Mouse (Mus musculus) lung, postnatal 14 days (tissue): Measurements from ENCODE around the gene Mtg1.
"Not testable (repeated sequence)": the region's sequence is repeated elsewhere in the genome, so short reads cannot be mapped to it uniquely, and the experiment has no call there.

ENCODE experiments used
- DNase-seq: peaks from one replicate; pipeline ENCODE4 v3.0.0; 2021

The Mtg1 gene

DNA sequence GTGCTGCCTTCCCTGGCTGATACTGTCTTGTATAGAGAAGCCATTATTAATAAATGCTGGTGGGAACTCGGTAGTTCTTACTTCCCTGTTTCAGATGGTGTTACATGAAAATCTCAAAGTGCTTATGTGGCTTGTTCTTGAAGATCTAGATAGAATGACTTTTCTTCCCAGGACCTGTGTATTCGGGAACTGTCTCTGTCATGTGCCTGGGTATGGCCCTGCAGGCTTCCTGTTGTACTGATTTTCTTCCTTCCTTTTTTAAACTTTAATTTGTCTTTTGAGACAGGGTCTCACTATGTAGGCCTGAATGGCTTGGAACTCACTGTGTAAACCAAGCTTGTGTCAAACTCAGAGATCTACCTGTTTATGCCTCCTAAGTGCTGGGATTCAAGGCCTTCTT is 9.5 kb upstream of the Mtg1 start:
- DNase-seq: no peak

DNA sequence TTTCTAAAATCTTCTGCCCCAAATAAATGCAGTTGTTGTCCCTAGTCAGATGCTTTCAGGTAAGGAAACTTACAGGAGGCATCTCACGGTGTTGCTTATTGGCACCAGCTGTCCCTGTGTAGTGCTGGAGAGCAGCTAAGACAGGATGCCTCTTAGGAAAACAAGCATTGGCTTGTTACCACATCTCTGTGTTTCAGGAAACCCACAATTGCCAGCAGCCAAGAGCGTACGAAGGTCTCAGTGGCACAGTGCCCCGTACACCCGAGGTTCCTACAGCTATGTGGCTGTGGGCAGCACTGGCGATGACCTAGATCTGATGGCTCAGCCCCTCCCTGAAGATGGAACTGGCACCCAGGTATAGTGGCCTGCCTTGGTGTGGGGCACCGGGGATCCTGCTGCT is 5.2 kb upstream of the Mtg1 start:
- DNase-seq: not testable (repeated sequence)

DNA sequence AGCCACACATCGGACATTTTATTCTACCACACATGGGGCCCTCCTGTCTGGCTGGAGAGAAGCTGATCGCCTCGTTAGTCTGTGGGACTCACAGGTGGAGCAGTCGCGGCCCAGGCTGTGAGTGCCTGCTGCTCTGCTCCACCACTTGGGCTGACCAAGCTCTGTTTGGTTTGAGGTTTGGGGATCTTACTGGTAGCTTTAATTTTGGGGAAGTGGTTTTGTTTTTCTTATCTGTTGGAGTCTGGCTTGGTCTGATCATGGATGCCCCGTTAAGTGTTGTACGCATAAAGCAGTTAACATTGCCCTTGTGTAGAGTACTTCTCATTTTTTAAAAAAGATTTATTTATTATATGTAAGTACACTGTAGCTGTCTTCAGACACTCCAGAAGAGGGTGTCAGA is 3.3 kb upstream of the Mtg1 start:
- not testable (repeated sequence) for DNase-seq

DNA sequence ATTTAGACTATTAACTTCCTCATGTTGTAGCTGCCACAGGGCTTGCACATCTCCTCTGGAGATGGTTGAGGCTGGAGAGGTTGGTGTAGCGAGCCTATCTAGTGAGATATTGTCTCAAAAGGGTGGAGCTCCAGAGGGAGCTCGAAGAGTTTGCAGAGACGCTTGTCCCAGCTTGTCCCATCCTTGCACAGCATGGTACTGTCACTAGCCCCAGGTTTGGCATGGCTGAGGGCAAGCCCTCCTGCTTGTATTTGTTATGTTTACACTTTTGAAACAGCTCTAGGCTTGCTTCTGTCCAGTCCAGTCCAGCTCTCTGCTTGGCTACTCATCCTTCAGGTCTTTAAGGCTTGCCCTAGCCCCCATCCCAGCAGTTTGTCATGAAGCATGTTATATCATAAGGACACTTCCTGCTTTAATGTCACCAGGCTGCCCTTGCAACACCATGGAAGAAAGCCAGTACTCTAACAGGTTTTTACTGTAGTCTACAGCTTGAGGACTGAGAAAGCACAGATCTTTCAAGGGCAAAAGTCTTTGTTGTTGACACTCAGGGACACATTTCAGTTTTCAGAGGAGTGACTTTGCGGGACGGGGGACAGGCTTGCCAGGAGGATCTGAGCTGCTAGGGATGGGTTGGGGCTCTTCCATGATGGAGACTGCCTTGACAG is 2.1 kb upstream of the Mtg1 start:
- DNase-seq: no peak

DNA sequence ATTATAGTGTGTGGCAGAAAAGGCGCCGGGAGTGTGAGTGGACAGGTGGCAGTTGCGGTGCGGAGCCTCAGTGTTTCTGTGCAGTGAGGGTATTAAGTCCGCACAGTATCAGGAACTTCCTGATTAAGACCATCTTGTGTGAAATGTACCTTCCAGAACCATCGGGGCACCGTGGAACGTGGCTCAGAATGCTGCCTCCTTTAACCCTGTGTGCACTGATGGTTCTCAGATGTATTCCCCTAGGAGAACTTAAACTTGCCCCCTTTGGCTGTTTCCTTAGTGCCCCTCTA is 602 bp downstream of the Mtg1 start:
- no peak for DNase-seq

DNA sequence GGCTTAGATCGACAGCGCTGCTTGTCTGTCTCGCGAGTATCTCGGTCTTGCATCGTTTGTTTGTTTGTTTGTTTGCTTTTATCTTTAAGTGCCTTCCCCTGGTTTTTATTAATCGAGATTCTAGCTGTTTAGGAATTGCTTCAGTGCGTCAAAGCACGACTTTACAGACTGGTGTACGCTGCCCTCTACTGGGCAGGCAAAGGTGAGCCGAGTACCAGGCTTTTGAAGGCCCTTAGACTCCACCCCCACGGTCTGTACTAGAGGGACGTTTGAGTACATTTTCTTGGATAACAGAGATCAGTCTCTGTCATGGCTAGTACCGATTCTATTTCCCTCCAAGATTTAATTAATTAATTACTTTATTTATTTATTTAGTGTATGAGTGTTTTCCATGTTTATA is 4.0 kb downstream of the Mtg1 start:
- peak; percentile 78 for DNase-seq

DNA sequence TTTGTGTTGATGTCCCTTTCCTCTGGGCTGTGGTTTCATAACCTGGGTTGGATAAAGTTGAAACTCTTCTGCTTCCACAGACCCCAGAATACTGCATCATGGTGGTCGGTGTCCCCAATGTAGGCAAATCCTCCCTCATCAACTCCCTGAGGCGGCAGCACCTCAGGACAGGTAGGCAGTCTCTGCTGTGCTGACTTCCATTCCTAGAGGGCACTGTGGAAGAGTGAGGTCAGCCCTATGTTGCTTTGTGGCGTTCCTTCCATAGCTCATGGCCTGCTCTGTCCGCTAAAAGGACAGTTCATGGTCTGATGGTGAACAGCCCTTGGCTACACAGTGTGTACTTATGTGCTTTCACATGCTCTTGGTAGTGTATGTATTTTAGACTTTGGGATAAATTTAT is 7.2 kb downstream of the Mtg1 start:
- DNase-seq: no peak

DNA sequence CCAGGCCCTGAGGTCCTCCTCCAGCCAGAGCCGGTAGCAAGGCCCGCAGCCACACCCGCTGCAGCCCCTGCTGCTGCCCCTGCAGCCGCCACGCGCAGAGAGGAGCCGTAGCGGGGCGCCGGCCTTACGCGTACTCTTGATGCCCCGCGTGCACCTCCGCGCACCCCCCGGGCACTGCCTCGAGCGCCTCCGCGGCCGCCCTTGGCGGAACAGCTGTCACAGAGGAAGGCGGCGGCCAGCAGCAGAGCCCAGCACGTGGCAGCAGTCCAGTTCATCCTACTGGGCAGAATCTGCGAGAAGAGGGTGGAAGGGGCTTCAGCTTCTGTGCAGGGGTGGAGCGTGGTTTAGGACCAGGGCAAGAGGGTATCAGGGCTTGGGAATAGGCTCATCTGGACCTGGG is 16.0 kb downstream of the Mtg1 start:
- peak; percentile 16 for DNase-seq

DNA sequence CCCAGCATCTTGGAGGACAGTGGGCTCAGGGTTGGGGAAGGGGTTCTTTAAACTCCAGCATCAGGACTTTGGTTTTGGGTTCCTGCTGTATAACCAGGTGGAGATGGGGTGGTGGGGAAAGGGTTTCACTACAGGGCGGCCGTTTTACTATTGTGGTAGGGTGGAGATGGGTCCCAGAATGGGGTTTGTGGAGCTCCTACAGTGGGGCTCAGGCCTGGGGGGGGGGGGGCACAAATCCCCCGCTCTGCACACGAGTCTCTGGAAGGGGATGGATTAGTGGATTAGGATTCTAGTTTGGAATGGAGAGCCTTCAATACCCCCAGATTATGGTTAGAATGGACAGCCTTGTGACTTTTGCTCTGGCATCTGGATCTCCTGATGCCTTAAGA is 16.5 kb downstream of the Mtg1 start:
- DNase-seq: no peak

DNA sequence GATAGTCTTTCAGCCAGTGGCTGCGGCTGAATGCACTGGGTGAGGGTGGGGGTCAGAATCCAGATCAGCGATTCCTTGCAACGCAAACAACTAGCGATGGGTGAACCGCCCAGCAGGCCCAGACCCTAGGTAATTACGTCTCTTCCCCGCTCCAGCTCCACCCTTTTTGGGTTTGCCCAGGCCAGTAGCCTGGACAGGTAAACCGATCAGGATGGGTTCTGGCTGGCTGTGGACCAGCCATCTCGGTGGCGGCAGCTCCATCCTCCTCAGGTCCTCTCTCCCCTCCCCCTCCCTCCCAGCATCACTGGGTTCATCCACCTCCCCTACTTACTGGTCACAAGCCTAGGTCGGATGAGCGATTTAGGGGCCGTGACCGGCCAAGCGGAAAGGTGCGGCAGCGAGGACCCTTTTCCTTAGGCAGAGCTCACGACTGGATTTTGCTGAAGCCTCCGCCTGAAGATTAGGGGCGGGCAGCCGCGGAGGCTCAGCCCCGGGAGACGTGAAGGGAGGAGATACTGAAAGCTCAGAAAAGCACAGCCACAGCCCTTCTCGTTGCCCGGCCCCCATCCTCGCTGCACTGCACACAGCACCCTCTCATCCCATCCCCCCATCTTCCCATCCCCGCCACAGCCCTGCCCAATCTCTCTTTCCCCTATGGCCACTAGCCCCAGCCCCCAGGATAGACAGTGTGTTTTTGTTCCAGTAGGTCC is 17.0 kb downstream of the Mtg1 start, which contains the start of gene Sprn:
Gene Sprn (minus strand): TSS at position 660 of the 710 bp plus-strand sequence.
- no peak for DNase-seq

DNA sequence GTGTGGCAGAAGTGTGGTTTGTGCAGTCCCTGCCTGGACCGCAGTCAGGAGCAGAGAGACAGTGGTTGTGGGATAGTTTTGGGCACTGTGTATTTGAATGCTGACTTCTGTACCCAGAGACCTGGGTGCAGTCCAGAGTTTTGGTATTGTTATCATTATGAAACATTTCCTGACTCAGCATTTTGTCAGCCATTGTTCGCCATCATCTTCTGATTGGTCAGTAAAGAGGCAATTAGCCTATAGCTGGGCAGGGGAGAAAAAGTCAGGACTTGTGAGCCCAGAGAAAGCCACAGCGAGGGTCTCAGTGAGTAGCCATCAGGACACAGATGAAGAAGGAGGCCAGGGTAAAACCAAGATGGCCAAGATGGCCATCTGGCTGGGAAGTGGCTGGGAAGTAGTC is 23.0 kb downstream of the Mtg1 start:
- no peak for DNase-seq

DNA sequence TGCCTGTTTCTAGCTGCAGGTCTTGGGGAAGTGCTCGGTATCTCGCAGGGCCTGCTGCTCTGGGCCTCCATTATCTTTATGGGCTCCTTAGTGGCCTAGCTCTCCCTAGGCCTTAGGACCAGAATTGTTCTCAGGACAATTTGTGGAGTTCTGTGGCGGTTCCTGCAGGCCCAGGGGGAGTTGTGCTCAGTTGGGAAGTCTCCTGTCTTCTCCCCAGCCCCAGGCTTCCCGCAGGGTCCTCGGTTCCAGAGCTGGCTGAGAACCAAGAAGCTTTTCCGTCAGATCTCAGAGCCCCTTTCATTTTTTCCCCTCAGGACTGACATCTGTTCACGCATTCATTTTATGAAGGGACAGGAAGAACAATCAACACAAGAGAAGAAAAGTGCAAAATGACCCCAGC is 27.3 kb downstream of the Mtg1 start, which contains the start of gene Olfr522:
Gene Olfr522 (minus strand): TSS at position 101 of the 400 bp plus-strand sequence.
- DNase-seq: no peak

DNA sequence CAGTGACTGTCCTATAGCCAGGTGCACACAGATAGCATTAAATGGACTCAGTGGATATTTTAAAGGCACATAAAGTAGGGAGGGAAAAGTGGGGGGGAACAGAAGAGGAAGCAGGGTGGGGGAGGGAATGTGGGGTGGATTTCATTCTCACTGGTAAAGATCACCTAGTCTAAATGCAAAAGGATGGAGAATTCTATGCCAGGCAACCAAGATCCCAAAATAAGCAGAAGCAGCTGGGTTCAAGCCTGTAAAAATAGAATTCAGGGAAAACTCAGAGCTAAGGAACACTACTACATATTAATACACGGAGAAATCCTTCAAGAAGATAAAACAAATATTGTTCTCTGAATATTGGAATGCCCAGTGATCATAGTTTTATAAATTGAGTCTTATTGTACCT is 30.6 kb downstream of the Mtg1 start:
- DNase-seq: no peak

DNA sequence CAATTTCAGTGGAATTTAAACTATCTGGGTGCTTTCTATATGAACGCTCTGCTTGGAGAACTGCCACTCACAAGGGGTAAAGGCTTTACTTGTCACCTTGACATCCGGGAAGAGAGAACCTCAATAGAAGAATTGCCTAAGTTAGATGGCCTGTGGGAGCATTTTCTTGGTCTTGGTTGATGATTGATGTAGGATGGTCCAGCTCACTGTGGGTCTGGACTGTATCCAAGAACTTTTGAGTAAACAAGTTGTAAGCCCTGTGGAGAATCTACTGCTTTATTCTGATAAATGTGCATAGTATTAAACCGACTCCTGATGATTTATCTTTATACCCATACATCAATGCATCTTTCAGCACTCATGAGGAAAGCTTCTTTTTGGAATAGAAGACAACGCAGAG is 32.0 kb downstream of the Mtg1 start:
- DNase-seq: no peak

DNA sequence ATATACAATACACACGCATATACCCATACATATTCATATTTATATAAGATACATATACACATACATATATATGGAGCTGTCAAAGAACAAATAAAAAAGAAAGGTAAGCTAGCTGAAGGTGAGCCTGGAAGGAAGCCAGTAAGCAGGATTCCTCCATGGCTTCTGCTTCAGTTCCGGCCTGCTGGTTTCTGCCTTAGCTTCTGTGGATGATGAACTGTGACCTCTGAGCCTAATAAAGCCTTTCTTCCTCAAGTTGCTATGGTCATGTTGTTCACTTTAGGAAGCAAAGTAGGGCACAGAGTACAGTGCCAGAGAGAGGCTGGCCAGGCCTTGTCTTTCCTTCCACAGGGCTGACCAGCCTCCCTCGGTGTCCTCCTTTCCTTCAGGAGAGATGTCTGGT is 33.5 kb downstream of the Mtg1 start:
- no peak for DNase-seq

DNA sequence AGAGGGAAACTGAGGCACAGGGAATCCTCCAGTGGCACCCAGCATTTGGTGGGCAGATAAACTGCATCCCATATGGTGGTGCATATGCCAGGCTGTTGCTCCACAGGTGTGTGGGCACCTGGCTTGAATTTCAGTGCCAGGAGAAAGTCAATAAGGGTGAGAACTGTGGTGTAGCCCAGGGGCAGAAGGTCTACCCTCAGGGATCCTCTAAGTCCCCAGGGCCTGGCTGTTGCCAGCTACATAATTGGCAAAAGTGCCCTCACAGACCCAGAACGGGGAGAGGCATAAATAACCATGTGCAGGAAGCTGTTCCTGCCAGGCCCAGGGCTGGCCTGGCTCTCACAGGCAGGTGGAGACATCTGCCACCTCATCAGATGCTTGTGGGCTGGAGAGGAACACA is 35.6 kb downstream of the Mtg1 start, which contains the start of gene Olfr523:
Gene Olfr523 (plus strand): TSS at position 282 of the 400 bp plus-strand sequence.
- DNase-seq: no peak

DNA sequence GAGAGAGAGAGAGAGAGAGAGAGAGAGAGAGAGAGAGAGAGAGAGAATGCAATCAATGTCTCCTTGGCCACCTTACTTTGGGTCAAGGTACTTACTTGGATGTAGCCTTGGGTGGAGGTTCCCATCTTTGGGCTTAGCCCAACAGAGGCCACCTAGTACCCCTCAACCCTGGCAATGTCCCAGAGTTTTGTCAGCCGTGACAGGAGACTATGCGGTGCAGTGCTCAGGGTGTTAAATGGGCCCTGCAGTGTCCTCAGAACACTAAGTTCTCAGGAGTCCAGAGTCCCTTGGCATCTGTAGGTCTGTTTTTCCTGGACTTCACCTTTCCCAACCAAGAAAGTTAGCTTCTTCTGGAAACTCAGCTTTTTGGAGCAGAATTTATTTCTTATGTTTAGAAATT is 41.8 kb downstream of the Mtg1 start:
- no peak for DNase-seq

DNA sequence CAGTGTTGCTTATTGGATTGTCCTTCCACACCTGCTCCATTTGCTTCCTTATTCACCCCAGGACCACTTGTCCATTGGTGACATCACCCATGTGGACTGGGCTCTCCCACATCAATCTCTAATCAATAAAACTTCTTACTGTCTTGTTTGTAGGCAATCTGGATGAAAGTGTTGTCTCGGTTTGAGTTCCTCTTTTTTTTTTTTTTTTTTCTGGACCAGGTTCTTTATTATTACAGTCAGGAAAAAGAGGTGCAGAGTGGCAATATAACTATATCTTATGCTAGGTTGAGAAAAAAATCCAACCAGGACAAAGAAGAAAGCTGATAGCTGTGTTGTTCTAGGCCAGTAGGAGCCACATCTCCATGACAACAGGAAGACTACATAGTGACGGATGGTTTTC is 43.3 kb downstream of the Mtg1 start:
- no peak for DNase-seq

DNA sequence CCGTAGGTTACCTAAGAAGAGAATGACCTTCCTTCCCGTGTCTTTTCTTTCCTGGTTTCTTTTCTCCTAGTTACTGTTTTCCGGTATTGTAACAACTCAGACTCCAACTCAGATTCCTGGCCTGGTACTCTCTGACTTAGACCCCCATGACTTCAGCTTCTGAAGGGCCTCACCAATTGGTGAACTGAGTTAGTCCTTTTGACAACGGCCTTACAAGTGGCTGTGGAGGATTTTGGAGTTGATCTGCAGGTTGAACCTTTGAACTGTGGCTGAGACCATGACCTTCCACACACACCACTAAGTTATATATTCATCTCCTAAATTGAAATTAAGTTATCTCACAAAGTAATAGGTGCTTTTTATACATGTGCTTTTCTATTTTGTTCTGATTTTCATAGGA is 46.8 kb downstream of the Mtg1 start:
- no peak for DNase-seq

DNA sequence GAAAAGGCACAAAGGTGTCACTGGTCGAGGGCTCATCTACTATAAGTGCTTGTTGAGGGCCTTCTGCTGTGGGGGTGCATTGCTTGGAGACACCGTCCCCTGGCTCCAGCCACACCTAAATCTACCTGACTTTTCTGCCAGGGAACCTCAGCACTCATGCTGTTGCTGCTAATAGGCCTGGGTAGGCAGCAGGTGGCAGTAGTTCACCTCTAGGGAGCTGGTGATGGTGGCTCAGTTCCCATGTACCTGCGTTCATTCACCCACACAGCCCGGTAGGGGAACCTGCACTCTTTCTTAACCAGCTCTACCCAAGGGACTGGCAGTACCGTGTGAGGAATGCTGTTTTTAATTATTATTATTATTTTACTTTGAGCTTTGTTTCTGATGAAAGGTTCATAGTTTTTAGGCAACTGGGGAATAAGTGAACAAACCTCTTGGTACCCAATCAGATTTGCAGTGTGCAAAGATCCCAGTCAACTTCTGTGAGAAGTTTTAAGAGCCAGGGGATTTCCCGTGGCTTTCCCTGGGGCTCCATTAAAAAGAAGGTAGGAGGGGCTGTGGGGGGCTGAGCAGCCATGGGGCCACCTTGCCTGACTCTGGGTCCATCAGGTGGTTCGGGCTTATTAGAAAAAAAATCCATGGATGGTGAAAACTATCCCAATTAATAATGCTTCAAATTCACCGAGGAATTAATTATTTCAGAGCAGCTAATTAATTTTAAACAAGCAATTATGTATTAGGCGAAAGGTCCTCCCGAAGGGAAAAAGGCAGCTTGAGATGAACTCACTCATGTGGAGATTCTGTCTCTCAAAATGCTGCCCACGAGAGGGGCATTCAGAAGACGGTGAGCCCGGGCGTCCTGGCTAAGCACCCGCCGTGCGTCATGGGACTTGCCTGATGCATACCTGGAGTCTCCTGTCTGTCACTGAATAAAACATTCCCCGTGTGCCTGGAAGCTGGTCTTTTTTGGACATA is 49.6 kb downstream of the Mtg1 start:
- no peak for DNase-seq

DNA sequence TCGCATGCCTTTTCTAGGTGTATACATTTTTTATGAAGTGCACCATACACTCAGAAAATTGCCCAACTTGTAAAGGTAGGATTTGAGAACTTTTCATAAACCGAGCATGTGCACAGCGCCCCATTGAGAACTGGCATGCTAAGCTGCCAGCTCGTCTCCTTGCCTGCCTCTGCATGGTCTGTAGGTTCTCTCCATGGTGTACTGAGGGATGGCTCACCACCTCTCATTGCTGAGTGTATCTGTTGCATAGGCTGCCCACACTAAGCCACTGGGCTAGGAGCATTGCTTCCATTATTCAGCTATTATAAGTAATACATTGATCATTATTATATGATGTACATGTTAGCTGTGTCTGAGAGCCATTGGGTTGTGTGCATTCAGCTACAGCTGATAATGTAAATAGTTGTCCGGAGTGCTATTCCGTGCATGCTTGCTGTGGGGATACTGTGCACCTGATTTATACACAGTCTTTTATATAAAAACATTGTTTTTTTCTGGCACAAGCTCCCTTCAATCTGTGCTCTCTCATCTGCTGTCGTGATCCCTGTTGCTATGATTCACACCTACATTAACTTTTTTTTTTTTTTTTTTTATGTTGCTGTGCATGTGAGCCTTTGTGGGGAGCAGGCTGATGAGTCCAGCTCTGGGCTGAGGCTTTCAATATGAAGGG is 50.5 kb downstream of the Mtg1 start:
- no peak for DNase-seq

DNA sequence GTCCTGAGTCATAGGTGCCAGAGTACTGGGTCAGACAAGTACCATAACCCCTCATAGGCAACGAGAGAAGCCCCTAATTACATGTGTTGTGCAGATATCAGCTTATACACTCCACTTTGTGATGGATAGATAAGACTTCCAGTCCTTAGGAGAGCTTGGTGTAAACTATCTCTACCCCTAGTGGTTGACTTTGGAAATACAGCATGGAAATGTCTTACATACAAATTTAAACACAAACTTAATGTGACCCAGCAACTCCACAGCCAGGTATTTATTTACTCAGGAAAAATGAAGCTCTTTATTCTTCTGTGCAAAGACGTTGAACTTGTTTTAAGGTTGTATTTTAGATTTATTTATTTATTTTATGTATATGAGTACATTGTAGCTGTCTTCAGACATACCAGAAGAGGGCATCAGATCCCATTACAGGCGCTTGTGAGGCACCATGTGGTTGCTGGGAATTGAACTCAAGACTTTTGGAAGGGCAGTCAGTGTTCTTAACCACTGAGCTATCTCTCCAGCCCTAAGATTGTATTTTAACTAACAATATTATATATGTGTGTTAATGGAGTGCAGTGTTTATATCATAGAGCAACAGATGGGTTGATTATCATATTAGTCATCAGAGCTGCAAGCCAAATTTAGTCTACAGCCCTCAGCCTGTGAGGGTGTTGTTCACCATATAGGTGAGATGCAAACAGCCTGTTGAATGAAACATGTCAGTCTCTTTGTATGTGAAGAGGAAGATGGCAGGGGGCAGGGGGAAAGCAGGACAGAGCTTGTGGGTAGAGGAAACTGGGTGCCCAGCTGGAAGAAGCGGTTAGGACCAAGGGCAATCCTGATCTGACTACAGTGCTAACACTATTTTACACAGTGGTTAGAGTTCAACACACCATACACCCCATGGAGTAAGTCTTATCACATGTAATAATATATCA is 51.3 kb downstream of the Mtg1 start:
- DNase-seq: no peak
